Mouse (Mus musculus): Measurements from ENCODE around the gene Atp6v1g2. TPM values are rescaled to one million over a fixed set of nuclear protein-coding genes. Genes with fewer than 3 reads are reported as not detected.

Gene Atp6v1g2
- 46.2 and 64.8 TPM in 2 replicates for polyA plus RNA-seq (2015; fragmentation: Nextera tagmentation; extraction: Ambion mirVana)

GRCm38 (mm10) chr17:35233114-35233980 lies at the start of gene Atp6v1g2:
Gene Atp6v1g2, plus strand, starts transcription at chr17:35233660.
- Histone ChIP-seq H3K9ac (replicated peaks; ENCODE audit: low read depth, low read length) (no peak within 1 kb of the TSS; the same call in 1 of the 2 replicates), H3K4me1 (replicated peaks; ENCODE audit: control insufficient read depth, insufficient read depth, low read length) (peaks cover 33% of the 10 kb centered on the region), H3K27ac (ENCODE audit: low read length) (peak within 1 kb of the TSS; percentile 97), H3K4me3 (replicated peaks; ENCODE audit: low read length) (peak within 1 kb of the TSS; percentile 65), H3K36me3 (ENCODE audit: control insufficient read depth, insufficient read depth) (0 out of 2 replicates have a peak, but pooled peaks cover 4% of the 10 kb centered on the region), H3K27me3 (replicated peaks; ENCODE audit: control insufficient read depth, insufficient read depth, low read length) (no peaks in the 10 kb centered on the region), H3K4me2 (ENCODE audit: low read length) (peak within 1 kb of the TSS; percentile 94), H3K9me3 (ENCODE audit: control insufficient read depth, low read length) (no peaks in the 10 kb centered on the region)
- ATAC-seq, result no peak
- 68% methylated on average over 18 of the region's 18 CpGs for WGBS

- Histone ChIP-seq H3K4me1 (replicated peaks; ENCODE audit: control insufficient read depth, insufficient read depth, low read length) (peaks cover 9% of the 10 kb centered on the region), H3K4me2 (ENCODE audit: low read length) (peak overlapping the region; percentile 60), H3K9ac (replicated peaks; ENCODE audit: low read depth, low read length) (peak overlapping the region; percentile 48), H3K36me3 (ENCODE audit: control insufficient read depth, insufficient read depth) (no peaks in the 10 kb centered on the region), H3K27me3 (replicated peaks; ENCODE audit: control insufficient read depth, insufficient read depth, low read length) (no peaks in the 10 kb centered on the region), H3K9me3 (ENCODE audit: control insufficient read depth, low read length) (no peaks in the 10 kb centered on the region), H3K27ac (ENCODE audit: low read length) (peak overlapping the region; percentile 81), H3K4me3 (replicated peaks; ENCODE audit: low read length) (peak overlapping the region; percentile 42)
- peak; percentile 69 for ATAC-seq
- WGBS, result 2% methylated on average over 18 of the region's 18 CpGs
Observed at GRCm38 (mm10) chr17:35185639-35186611, 47.5 kb upstream of the Atp6v1g2 start.

- WGBS, result 3% methylated on average over 4 of the region's 4 CpGs
- peak overlapping the region; percentile 81 for H3K27ac ChIP-seq (ENCODE audit: low read length)
- peak overlapping the region; percentile 44 for H3K9ac ChIP-seq (replicated peaks; ENCODE audit: low read depth, low read length)
- ATAC-seq, result peak; percentile 38; the same call in 1 of the 2 replicates
- H3K9me3 ChIP-seq (ENCODE audit: control insufficient read depth, low read length), result no peaks in the 10 kb centered on the region
- H3K27me3 ChIP-seq (replicated peaks; ENCODE audit: control insufficient read depth, insufficient read depth, low read length), result no peaks in the 10 kb centered on the region
- peaks cover 9% of the 10 kb centered on the region for H3K4me1 ChIP-seq (replicated peaks; ENCODE audit: control insufficient read depth, insufficient read depth, low read length)
- H3K36me3 ChIP-seq (ENCODE audit: control insufficient read depth, insufficient read depth), result no peaks in the 10 kb centered on the region
- peak overlapping the region; percentile 42 for H3K4me3 ChIP-seq (replicated peaks; ENCODE audit: low read length)
- H3K4me2 ChIP-seq (ENCODE audit: low read length), result peak overlapping the region; percentile 60
Observed at GRCm38 (mm10) chr17:35186681-35187080, 46.8 kb upstream of the Atp6v1g2 start.

GRCm38 (mm10) chr17:35187345-35187744 lies 46.1 kb upstream of the Atp6v1g2 start:
- Histone ChIP-seq H3K9ac (replicated peaks; ENCODE audit: low read depth, low read length) (no peak overlapping the region), H3K27ac (ENCODE audit: low read length) (no peak overlapping the region), H3K4me1 (replicated peaks; ENCODE audit: control insufficient read depth, insufficient read depth, low read length) (peaks cover 9% of the 10 kb centered on the region), H3K27me3 (replicated peaks; ENCODE audit: control insufficient read depth, insufficient read depth, low read length) (no peaks in the 10 kb centered on the region), H3K4me2 (ENCODE audit: low read length) (no peak overlapping the region), H3K4me3 (replicated peaks; ENCODE audit: low read length) (no peak overlapping the region), H3K9me3 (ENCODE audit: control insufficient read depth, low read length) (no peaks in the 10 kb centered on the region), H3K36me3 (ENCODE audit: control insufficient read depth, insufficient read depth) (no peaks in the 10 kb centered on the region)
- no peak for ATAC-seq
- WGBS, result 73% methylated on average over 4 of the region's 4 CpGs

- 65% methylated on average over 7 of the region's 7 CpGs for WGBS
- H3K4me2 ChIP-seq (ENCODE audit: low read length), result no peak within 1 kb of the TSS
- peaks cover 9% of the 10 kb centered on the region for H3K4me1 ChIP-seq (replicated peaks; ENCODE audit: control insufficient read depth, insufficient read depth, low read length)
- H3K9me3 ChIP-seq (ENCODE audit: control insufficient read depth, low read length), result no peaks in the 10 kb centered on the region
- H3K4me3 ChIP-seq (replicated peaks; ENCODE audit: low read length), result no peak within 1 kb of the TSS
- no peak within 1 kb of the TSS for H3K9ac ChIP-seq (replicated peaks; ENCODE audit: low read depth, low read length)
- H3K27me3 ChIP-seq (replicated peaks; ENCODE audit: control insufficient read depth, insufficient read depth, low read length), result no peaks in the 10 kb centered on the region
- ATAC-seq, result no peak
- H3K36me3 ChIP-seq (ENCODE audit: control insufficient read depth, insufficient read depth), result no peaks in the 10 kb centered on the region
- no peak within 1 kb of the TSS for H3K27ac ChIP-seq (ENCODE audit: low read length)
Observed at GRCm38 (mm10) chr17:35187959-35188610, 45.4 kb upstream of the Atp6v1g2 start, which contains the start of gene Lst1. Gene Lst1, minus strand, starts transcription at chr17:35188439.

- Histone ChIP-seq H3K9me3 (ENCODE audit: control insufficient read depth, low read length) (no peaks in the 10 kb centered on the region), H3K27ac (ENCODE audit: low read length) (no peak overlapping the region), H3K27me3 (replicated peaks; ENCODE audit: control insufficient read depth, insufficient read depth, low read length) (peaks cover 1% of the 10 kb centered on the region; the same call in 1 of the 2 replicates), H3K36me3 (ENCODE audit: control insufficient read depth, insufficient read depth) (no peaks in the 10 kb centered on the region), H3K4me1 (replicated peaks; ENCODE audit: control insufficient read depth, insufficient read depth, low read length) (peaks cover 9% of the 10 kb centered on the region), H3K9ac (replicated peaks; ENCODE audit: low read depth, low read length) (no peak overlapping the region), H3K4me3 (replicated peaks; ENCODE audit: low read length) (no peak overlapping the region), H3K4me2 (ENCODE audit: low read length) (no peak overlapping the region)
- 85% methylated on average over 1 of the region's 1 CpGs for WGBS
- ATAC-seq, result no peak
Observed at GRCm38 (mm10) chr17:35189186-35189585, 44.3 kb upstream of the Atp6v1g2 start.

- Histone ChIP-seq H3K4me2 (ENCODE audit: low read length) (no peak overlapping the region), H3K4me3 (replicated peaks; ENCODE audit: low read length) (no peak overlapping the region), H3K9ac (replicated peaks; ENCODE audit: low read depth, low read length) (no peak overlapping the region), H3K9me3 (ENCODE audit: control insufficient read depth, low read length) (no peaks in the 10 kb centered on the region), H3K27me3 (replicated peaks; ENCODE audit: control insufficient read depth, insufficient read depth, low read length) (peaks cover 7% of the 10 kb centered on the region), H3K36me3 (ENCODE audit: control insufficient read depth, insufficient read depth) (no peaks in the 10 kb centered on the region), H3K4me1 (replicated peaks; ENCODE audit: control insufficient read depth, insufficient read depth, low read length) (peaks cover 9% of the 10 kb centered on the region), H3K27ac (ENCODE audit: low read length) (no peak overlapping the region)
- 85% methylated on average over 4 of the region's 4 CpGs for WGBS
- ATAC-seq, result no peak
Observed at GRCm38 (mm10) chr17:35190096-35190495, 43.4 kb upstream of the Atp6v1g2 start.

- Histone ChIP-seq H3K27me3 (replicated peaks; ENCODE audit: control insufficient read depth, insufficient read depth, low read length) (peaks cover 21% of the 10 kb centered on the region), H3K4me1 (replicated peaks; ENCODE audit: control insufficient read depth, insufficient read depth, low read length) (peaks cover 11% of the 10 kb centered on the region), H3K27ac (ENCODE audit: low read length) (no peak overlapping the region), H3K4me2 (ENCODE audit: low read length) (no peak overlapping the region), H3K9me3 (ENCODE audit: control insufficient read depth, low read length) (no peaks in the 10 kb centered on the region), H3K36me3 (ENCODE audit: control insufficient read depth, insufficient read depth) (no peaks in the 10 kb centered on the region), H3K4me3 (replicated peaks; ENCODE audit: low read length) (no peak overlapping the region), H3K9ac (replicated peaks; ENCODE audit: low read depth, low read length) (no peak overlapping the region)
- 74% methylated on average over 2 of the region's 2 CpGs for WGBS
- no peak for ATAC-seq
Observed at GRCm38 (mm10) chr17:35191723-35192122, 41.7 kb upstream of the Atp6v1g2 start.
